Mouse (Mus musculus) kidney, postnatal 0 days (tissue): Measurements from ENCODE around the gene Amhr2. TPM values are rescaled to one million over a fixed set of nuclear protein-coding genes. Genes with fewer than 3 reads are reported as not detected.

Experiments
- ATAC-seq: fragments of 200-750 bp; cut with Nextera tagmentation; replicated peaks from 2 replicates; pipeline ENCODE4 v1.8.0; 2017; ENCODE audit warnings: low read depth, moderate number of reproducible peaks, moderate TSS enrichment, moderate library complexity; ENCODE audit not compliant: low FRiP score
- DNase-seq: peaks from one replicate; pipeline ENCODE4 v3.0.0-alpha.2; 2016; ENCODE audit warnings: low spot score
- H3K27ac ChIP-seq: fragments of 300-500 bp; sonication (generic); 2 replicates; pipeline ENCODE4 v1.5.1; 2014; ENCODE audit warnings: mild to moderate bottlenecking
- H3K27me3 ChIP-seq: fragments of 300-500 bp; sonication (generic); 2 replicates; pipeline ENCODE4 v1.6.1; 2014; ENCODE audit warnings: low read length, mixed read lengths; ENCODE audit not compliant: insufficient read depth
- H3K36me3 ChIP-seq: fragments of 300-500 bp; sonication (generic); 2 replicates; pipeline ENCODE4 v1.6.1; 2014; ENCODE audit warnings: low read length, mixed read lengths; ENCODE audit not compliant: insufficient read depth
- H3K4me1 ChIP-seq: fragments of 300-500 bp; sonication (generic); replicated peaks from 2 replicates; pipeline ENCODE4 v1.6.1; 2014; ENCODE audit warnings: antibody characterized with exemption, low read length, mixed read lengths; ENCODE audit not compliant: insufficient read depth
- H3K4me2 ChIP-seq: fragments of 300-500 bp; sonication (generic); 2 replicates; pipeline ENCODE4 v1.6.1; 2014; ENCODE audit warnings: mild to moderate bottlenecking, low read length, moderate library complexity, mixed read lengths
- H3K4me3 ChIP-seq: fragments of 300-500 bp; sonication (generic); replicated peaks from 2 replicates; pipeline ENCODE4 v1.5.1; 2014; ENCODE audit warnings: low read depth, low read length
- H3K9ac ChIP-seq: fragments of 300-500 bp; sonication (generic); 2 replicates; pipeline ENCODE4 v1.6.1; 2014; ENCODE audit warnings: low read depth, low read length
- H3K9me3 ChIP-seq: fragments of 300-500 bp; sonication (generic); replicated peaks from 2 replicates; pipeline ENCODE4 v1.6.1; 2016; ENCODE audit warnings: low read length, inconsistent platforms, mixed read lengths
- CTCF ChIP-seq: IDR thresholded peaks from 2 replicates; pipeline ENCODE4 v1.5.1; 2016; ENCODE audit warnings: antibody characterized with exemption, low read depth, mild to moderate bottlenecking, moderate library complexity
- WGBS: fragments of 180-500 bp; shearing (Covaris S2); extraction: QIAGEN DNeasy Blood & Tissue Kit; methylation state at CpG from one replicate; pipeline ENCODE4 v1.1.7; 2014; 5-methylcytosine and 5-hydroxymethylcytosine counted together
- polyA plus RNA-seq: library from polyadenylated mRNA; unstranded; fragments of >200 nt; fragmentation: Nextera tagmentation; extraction: Ambion mirVana; gene quantifications from 2 replicates; pipeline ENCODE4 v1.2.1, GENCODE M21; 2015

Gene Amhr2
- polyA plus RNA-seq, 1 experiment from 2014 or later: 0.46 TPM

GRCm38 (mm10) chr15:102423602-102424240 is 21.4 kb upstream of the Amhr2 start:
- Histone ChIP-seq H3K4me3 (no peak overlapping the region), H3K27me3 (no peaks in the 10 kb centered on the region), H3K9ac (no peak overlapping the region), H3K27ac (no peak overlapping the region), H3K36me3 (peaks cover 17% of the 10 kb centered on the region), H3K4me1 (no peaks in the 10 kb centered on the region), H3K4me2 (no peak overlapping the region), H3K9me3 (no peaks in the 10 kb centered on the region)
- WGBS: 88% methylated on average over 2 of the region's 2 CpGs
- DNase-seq: no peak
- ATAC-seq: no peak
- TF ChIP-seq CTCF: no peak

- no peaks in the 10 kb centered on the region for H3K27me3 ChIP-seq
- H3K36me3 ChIP-seq: peaks cover 20% of the 10 kb centered on the region
- H3K4me1 ChIP-seq: no peaks in the 10 kb centered on the region
- no peak overlapping the region for H3K9ac ChIP-seq
- DNase-seq (no peak), ATAC-seq (no peak)
- H3K9me3 ChIP-seq: no peaks in the 10 kb centered on the region
- no peak overlapping the region for H3K4me2 ChIP-seq
- 89% methylated on average over 2 of the region's 2 CpGs for WGBS
- TF ChIP-seq CTCF: no peak
- no peak overlapping the region for H3K4me3 ChIP-seq
- no peak overlapping the region for H3K27ac ChIP-seq
Measured at GRCm38 (mm10) chr15:102424657-102425056, 20.5 kb upstream of the Amhr2 start.

GRCm38 (mm10) chr15:102426963-102427362 is 18.2 kb upstream of the Amhr2 start:
- Histone ChIP-seq H3K27me3 (no peaks in the 10 kb centered on the region), H3K27ac (no peak overlapping the region), H3K4me2 (no peak overlapping the region), H3K9me3 (no peaks in the 10 kb centered on the region), H3K9ac (no peak overlapping the region), H3K4me1 (no peaks in the 10 kb centered on the region), H3K36me3 (peaks cover 35% of the 10 kb centered on the region), H3K4me3 (no peak overlapping the region)
- no peak for TF ChIP-seq CTCF
- ATAC-seq (no peak), DNase-seq (no peak)
- 100% methylated on average over 1 of the region's 1 CpGs for WGBS

- no peak overlapping the region for H3K9ac ChIP-seq
- TF ChIP-seq CTCF: no peak
- no peak overlapping the region for H3K4me2 ChIP-seq
- ATAC-seq (no peak), DNase-seq (no peak)
- 78% methylated on average over 1 of the region's 1 CpGs for whole genome bisulfite sequencing
- no peaks in the 10 kb centered on the region for H3K27me3 ChIP-seq
- H3K4me3 ChIP-seq: no peak overlapping the region
- H3K27ac ChIP-seq: no peak overlapping the region
- no peaks in the 10 kb centered on the region for H3K9me3 ChIP-seq
- H3K36me3 ChIP-seq: peaks cover 46% of the 10 kb centered on the region
- no peaks in the 10 kb centered on the region for H3K4me1 ChIP-seq
Measured at GRCm38 (mm10) chr15:102432046-102432445, 13.1 kb upstream of the Amhr2 start.

- no peak for ATAC-seq
- peaks cover 43% of the 10 kb centered on the region for H3K36me3 ChIP-seq
- WGBS: 94% methylated on average over 4 of the region's 4 CpGs
Measured at GRCm38 (mm10) chr15:102433173-102433572, 12.0 kb upstream of the Amhr2 start.

GRCm38 (mm10) chr15:102442490-102442889 is 2.7 kb upstream of the Amhr2 start:
- Histone ChIP-seq H3K27me3 (no peaks in the 10 kb centered on the region), H3K4me2 (no peak overlapping the region), H3K36me3 (no peaks in the 10 kb centered on the region), H3K4me3 (no peak overlapping the region), H3K9ac (no peak overlapping the region), H3K27ac (no peak overlapping the region), H3K9me3 (no peaks in the 10 kb centered on the region), H3K4me1 (no peaks in the 10 kb centered on the region)
- TF ChIP-seq CTCF: peak; percentile 83
- 50% methylated on average over 2 of the region's 2 CpGs for WGBS
- DNase-seq (peak; percentile 87), ATAC-seq (no peak)

More at GRCm38 (mm10) chr15:102433173-102433572, 12.0 kb upstream of the Amhr2 start:
- no peak for TF ChIP-seq CTCF
- no peaks in the 10 kb centered on the region for H3K4me1 ChIP-seq
- no peaks in the 10 kb centered on the region for H3K27me3 ChIP-seq
- H3K9ac ChIP-seq: no peak overlapping the region
- no peak for DNase-seq
- no peak overlapping the region for H3K4me3 ChIP-seq
- no peak overlapping the region for H3K4me2 ChIP-seq
- no peaks in the 10 kb centered on the region for H3K9me3 ChIP-seq
- no peak overlapping the region for H3K27ac ChIP-seq

GRCm38 (mm10) chr15:102446448-102446847 is 1.3 kb downstream of the Amhr2 start:
- ATAC-seq: no peak
- Histone ChIP-seq H3K9me3 (no peaks in the 10 kb centered on the region), H3K4me1 (no peaks in the 10 kb centered on the region), H3K4me3 (no peak overlapping the region), H3K9ac (no peak overlapping the region), H3K27ac (no peak overlapping the region), H3K4me2 (no peak overlapping the region), H3K36me3 (no peaks in the 10 kb centered on the region), H3K27me3 (no peaks in the 10 kb centered on the region)
- WGBS: 44% methylated on average over 6 of the region's 6 CpGs
- no peak for TF ChIP-seq CTCF
- DNase-seq: no peak
